Mouse (Mus musculus) intestine, embryonic 15.5 days (tissue): ENCODE results near the gene Paox. TPM values are rescaled to one million over a fixed set of nuclear protein-coding genes. Genes with fewer than 3 reads are reported as not detected.

Experiments
- ATAC-seq: fragments of 200-750 bp; cut with Nextera tagmentation; 2 replicates; pipeline ENCODE4 v1.8.0; 2017; ENCODE audit warnings: moderate TSS enrichment, moderate library complexity
- H3K27ac ChIP-seq: fragments of 300-500 bp; sonication (generic); 2 replicates; pipeline ENCODE4 v1.5.1; 2015; ENCODE audit warnings: mild to moderate bottlenecking, inconsistent platforms
- H3K27me3 ChIP-seq: fragments of 300-500 bp; sonication (generic); replicated peaks from 2 replicates; pipeline ENCODE4 v1.6.1; 2015; ENCODE audit warnings: inconsistent platforms
- H3K36me3 ChIP-seq: fragments of 300-500 bp; sonication (generic); 2 replicates; pipeline ENCODE4 v1.6.1; 2015; ENCODE audit warnings: inconsistent platforms
- H3K4me1 ChIP-seq: fragments of 300-500 bp; sonication (generic); replicated peaks from 2 replicates; pipeline ENCODE4 v1.6.1; 2015; ENCODE audit warnings: inconsistent platforms
- H3K4me2 ChIP-seq: fragments of 300-500 bp; sonication (generic); replicated peaks from 2 replicates; pipeline ENCODE4 v1.6.1; 2015; ENCODE audit warnings: mild to moderate bottlenecking, inconsistent platforms
- H3K4me3 ChIP-seq: fragments of 300-500 bp; sonication (generic); replicated peaks from 2 replicates; pipeline ENCODE4 v1.5.1; 2015; ENCODE audit warnings: inconsistent platforms
- H3K9ac ChIP-seq: fragments of 300-500 bp; sonication (generic); 2 replicates; pipeline ENCODE4 v1.6.1; 2015; ENCODE audit warnings: inconsistent platforms
- H3K9me3 ChIP-seq: fragments of 300-500 bp; sonication (generic); 2 replicates; pipeline ENCODE4 v1.6.1; 2016; ENCODE audit warnings: inconsistent platforms
- WGBS: fragments of 180-500 bp; shearing (Covaris S2); methylation state at CpG from one replicate; pipeline ENCODE4 v1.1.7; 2015; 5-methylcytosine and 5-hydroxymethylcytosine counted together
- polyA plus RNA-seq: library from polyadenylated mRNA; unstranded; fragments of >200 nt; fragmentation: Nextera tagmentation; extraction: Ambion mirVana; gene quantifications from 2 replicates; pipeline ENCODE4 v1.2.1, GENCODE M21; 2015

Gene Paox
- polyA plus RNA-seq, 1 experiment from 2014 or later, result 38.3 TPM

DNA sequence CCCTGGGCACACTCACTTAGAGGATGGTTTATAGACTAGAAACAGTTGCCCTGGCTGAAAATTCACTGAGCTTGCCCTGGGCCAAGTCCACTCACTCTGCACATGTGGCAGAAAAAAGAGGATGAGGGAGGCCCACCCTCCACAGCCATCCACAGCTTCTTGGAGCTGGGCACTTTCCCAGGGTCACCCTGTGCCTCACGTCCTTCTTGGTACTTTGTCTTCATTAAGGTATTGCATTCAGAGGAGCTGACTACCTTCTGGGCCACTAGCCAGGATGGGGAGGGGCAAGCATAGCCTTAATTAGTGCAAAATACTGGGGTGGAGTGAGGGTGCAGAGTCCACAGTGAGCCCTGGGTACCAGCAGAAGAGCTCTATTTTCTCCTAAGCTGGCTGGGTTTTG is 20.0 kb upstream of the Paox start:
- 0 out of 2 replicates have a peak, but pooled peaks cover 13% of the 10 kb centered on the region for H3K4me1 ChIP-seq
- no peak overlapping the region for H3K9ac ChIP-seq
- ATAC-seq, result peak; percentile 31; the same call in 1 of the 2 replicates
- no peaks in the 10 kb centered on the region for H3K27me3 ChIP-seq
- H3K27ac ChIP-seq, result no peak overlapping the region
- 38% methylated on average over 1 of the region's 1 CpGs for WGBS
- peak overlapping the region; percentile 47; the same call in 1 of the 2 replicates for H3K4me2 ChIP-seq
- no peaks in the 10 kb centered on the region for H3K36me3 ChIP-seq
- H3K9me3 ChIP-seq, result no peaks in the 10 kb centered on the region
- H3K4me3 ChIP-seq, result 0 out of 2 replicates have a peak overlapping the region, but pooled peaks have one; percentile 2

DNA sequence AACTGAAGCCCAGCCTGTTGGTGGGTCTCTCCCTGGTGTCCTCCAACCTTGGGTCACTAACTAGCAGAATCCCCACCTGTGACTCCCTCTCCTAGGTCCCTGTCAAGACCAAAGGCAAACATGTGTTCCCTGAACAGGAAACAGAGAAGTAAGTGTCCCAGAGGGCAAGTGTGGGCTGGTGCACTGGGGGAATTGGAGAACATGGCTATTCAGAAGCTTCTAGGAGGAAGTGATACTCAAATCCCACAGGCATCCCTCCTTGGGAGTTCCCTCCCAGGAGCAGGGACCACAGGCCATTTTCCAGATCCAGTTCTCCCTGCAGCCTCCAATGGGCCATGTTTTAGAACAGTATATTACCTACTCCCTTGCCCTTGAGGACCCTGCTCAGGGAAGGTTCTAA is 19.5 kb upstream of the Paox start:
- Histone ChIP-seq H3K27me3 (no peaks in the 10 kb centered on the region), H3K27ac (no peak overlapping the region), H3K9ac (no peak overlapping the region), H3K36me3 (no peaks in the 10 kb centered on the region), H3K9me3 (no peaks in the 10 kb centered on the region), H3K4me3 (no peak overlapping the region), H3K4me1 (0 out of 2 replicates have a peak, but pooled peaks cover 13% of the 10 kb centered on the region), H3K4me2 (0 out of 2 replicates have a peak overlapping the region, but pooled peaks have one; percentile 47)
- ATAC-seq, result no peak

DNA sequence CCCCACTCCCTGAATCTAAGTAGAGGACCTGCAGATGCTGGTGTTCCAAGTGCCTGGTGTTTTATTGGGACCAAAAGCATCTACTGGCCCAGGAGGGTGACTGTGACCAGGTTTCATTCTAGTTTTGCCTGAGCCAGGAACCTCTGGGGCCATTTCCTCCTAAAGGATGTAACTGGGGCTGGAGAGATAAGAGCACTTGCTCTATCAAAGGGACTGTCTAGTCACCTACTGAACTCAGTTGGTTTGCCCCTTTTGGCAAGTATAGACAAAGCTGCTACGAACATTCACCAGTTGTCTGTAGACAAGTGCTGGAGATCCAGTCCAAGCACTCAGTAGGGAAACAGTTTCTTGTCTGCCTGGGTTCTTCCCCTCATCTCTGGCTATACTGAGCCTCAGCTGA is 17.1 kb upstream of the Paox start:
- Histone ChIP-seq H3K27me3 (no peaks in the 10 kb centered on the region), H3K4me1 (0 out of 2 replicates have a peak, but pooled peaks cover 21% of the 10 kb centered on the region), H3K4me3 (no peak overlapping the region), H3K36me3 (no peaks in the 10 kb centered on the region), H3K9ac (no peak overlapping the region), H3K27ac (no peak overlapping the region), H3K9me3 (no peaks in the 10 kb centered on the region), H3K4me2 (no peak overlapping the region)
- no peak for ATAC-seq
- 97% methylated on average over 1 of the region's 1 CpGs for WGBS

DNA sequence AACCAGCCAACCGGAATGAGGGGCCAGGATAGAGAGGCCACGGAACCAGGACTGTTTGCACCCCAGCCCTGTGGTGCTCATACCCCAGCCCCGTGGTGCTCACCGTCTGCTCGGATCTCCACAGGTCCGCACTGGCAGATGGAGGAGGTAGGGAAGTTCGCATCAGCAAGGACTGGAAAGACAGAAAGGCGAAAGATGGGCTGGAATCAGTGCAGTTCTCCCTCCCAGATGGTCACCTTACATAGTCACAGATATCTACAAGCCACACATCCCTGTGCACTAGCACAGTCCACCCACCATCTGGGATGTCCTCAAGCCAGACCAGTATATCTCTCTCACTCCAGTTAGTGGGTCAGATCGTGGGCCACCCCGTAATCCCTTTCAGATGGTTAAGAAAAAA is 14.1 kb upstream of the Paox start:
- H3K4me1 ChIP-seq, result 0 out of 2 replicates have a peak, but pooled peaks cover 9% of the 10 kb centered on the region
- no peaks in the 10 kb centered on the region for H3K27me3 ChIP-seq
- peak overlapping the region; percentile 41 for H3K4me3 ChIP-seq
- 0 out of 2 replicates have a peak, but pooled peaks have one; percentile 28 for ATAC-seq
- H3K27ac ChIP-seq, result no peak overlapping the region
- peaks cover 8% of the 10 kb centered on the region; the same call in 1 of the 2 replicates for H3K36me3 ChIP-seq
- H3K9ac ChIP-seq, result peak overlapping the region; percentile 54; the same call in 1 of the 2 replicates
- H3K9me3 ChIP-seq, result no peaks in the 10 kb centered on the region
- peak overlapping the region; percentile 81 for H3K4me2 ChIP-seq
- WGBS, result 79% methylated on average over 10 of the region's 10 CpGs

DNA sequence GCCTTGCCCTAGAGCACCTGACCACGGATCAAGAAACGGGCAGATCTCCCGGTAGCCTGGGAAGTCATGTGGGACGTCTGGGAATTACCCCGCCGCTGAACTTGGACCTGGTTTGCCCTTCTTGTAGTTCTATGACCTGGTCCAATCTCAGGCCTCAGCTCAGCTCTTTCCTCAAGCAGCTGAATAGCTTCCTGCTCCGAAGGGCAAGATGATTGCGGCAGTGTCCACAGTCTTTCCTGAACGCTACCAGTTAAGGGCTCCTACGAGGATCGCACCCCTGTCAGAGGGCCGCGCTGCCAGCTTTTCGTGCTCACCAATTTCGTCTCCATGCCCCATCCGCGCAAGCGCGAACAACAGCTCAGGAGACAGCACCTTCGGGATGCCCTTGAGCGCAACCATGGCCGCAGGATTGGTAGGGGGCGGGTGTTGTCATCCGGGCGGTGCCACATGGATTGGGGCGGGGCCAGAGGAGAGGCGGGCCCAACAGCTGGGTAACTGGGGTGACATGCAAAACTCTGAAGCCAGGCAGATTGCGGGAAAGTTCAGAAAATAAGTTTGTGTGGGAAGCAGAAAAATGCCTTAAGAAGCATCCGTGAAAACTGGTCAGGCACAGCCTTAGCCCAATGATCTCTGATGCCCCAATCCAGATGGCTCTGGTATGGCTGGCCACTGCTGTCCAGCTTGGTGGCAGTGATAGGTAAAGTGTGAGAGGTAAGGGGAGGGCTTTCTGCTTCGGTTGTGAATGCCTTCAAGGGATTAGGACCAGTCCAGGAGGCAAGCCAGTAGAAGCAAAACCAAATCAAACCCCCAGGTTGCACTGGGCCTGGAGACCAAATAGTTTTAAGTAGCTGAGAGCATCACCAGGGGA is 13.4 kb upstream of the Paox start, which contains the start of gene Fuom:
TSS of gene Fuom (minus strand) at position 449 of the 868 bp plus-strand sequence.
- Histone ChIP-seq H3K27ac (peak within 1 kb of the TSS; percentile 81), H3K9ac (peak within 1 kb of the TSS; percentile 54)

DNA sequence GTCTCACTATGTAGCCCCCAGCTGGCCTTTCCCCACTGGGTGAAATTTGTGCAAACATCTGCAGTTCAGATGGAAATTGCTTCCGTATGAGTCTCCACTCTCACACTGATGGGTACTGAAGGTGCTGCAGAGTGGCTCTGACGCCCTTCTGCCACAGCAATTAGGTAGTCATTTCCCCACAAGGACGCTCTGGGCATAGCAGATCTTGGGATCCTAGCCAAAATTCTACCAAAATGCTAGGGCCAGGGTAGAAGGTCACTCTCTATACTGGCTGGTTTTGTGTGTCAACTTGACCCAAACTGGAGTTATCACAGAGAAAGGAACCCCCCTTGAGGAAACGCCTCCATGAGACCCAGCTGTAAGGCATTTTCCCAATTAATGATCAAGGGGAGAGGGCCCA is 11.6 kb upstream of the Paox start:
- no peak overlapping the region for H3K4me2 ChIP-seq
- no peak overlapping the region for H3K4me3 ChIP-seq
- no peak overlapping the region for H3K27ac ChIP-seq
- no peak overlapping the region for H3K9ac ChIP-seq
- ATAC-seq, result no peak
- H3K36me3 ChIP-seq, result peaks cover 18% of the 10 kb centered on the region
- 80% methylated on average over 4 of the region's 4 CpGs for WGBS
- 0 out of 2 replicates have a peak, but pooled peaks cover 9% of the 10 kb centered on the region for H3K4me1 ChIP-seq
- H3K27me3 ChIP-seq, result no peaks in the 10 kb centered on the region
- H3K9me3 ChIP-seq, result no peaks in the 10 kb centered on the region

More for the DNA sequence above, 13.4 kb upstream of the Paox start, which contains the start of gene Fuom:
- H3K4me1 ChIP-seq, result 0 out of 2 replicates have a peak, but pooled peaks cover 9% of the 10 kb centered on the region
- peak within 1 kb of the TSS; percentile 81 for H3K4me2 ChIP-seq
- peak within 1 kb of the TSS; percentile 41 for H3K4me3 ChIP-seq
- no peaks in the 10 kb centered on the region for H3K9me3 ChIP-seq
- 1% methylated on average over 30 of the region's 30 CpGs for WGBS
- no peaks in the 10 kb centered on the region for H3K27me3 ChIP-seq
- peak; percentile 96 for ATAC-seq
- peaks cover 8% of the 10 kb centered on the region; the same call in 1 of the 2 replicates for H3K36me3 ChIP-seq

DNA sequence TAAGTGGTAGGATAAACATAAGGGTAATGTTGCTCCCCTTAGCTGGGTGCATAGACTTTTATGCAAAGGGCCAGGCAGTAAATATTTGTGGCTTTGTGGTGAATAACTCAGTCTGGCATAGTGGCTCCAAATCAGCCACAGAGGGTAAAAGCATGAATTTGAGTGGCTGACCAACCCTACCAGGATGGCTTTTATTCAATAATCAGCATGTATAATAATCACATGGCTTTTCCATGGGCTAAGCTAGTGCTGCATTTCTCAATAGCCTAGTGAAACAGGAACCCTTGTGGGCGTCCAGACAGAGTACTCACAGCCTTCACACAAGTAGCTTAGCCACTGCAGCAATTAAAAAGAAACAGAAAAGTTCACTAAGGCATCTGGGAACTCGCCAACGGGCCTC is 3.7 kb upstream of the Paox start:
- H3K9ac ChIP-seq, result no peak overlapping the region
- 0 out of 2 replicates have a peak, but pooled peaks cover 3% of the 10 kb centered on the region for H3K4me1 ChIP-seq
- no peak overlapping the region for H3K4me3 ChIP-seq
- H3K4me2 ChIP-seq, result no peak overlapping the region
- H3K27me3 ChIP-seq, result no peaks in the 10 kb centered on the region
- WGBS, result 70% methylated on average over 3 of the region's 3 CpGs
- peaks cover 32% of the 10 kb centered on the region for H3K36me3 ChIP-seq
- ATAC-seq, result no peak
- H3K9me3 ChIP-seq, result no peaks in the 10 kb centered on the region
- H3K27ac ChIP-seq, result no peak overlapping the region

DNA sequence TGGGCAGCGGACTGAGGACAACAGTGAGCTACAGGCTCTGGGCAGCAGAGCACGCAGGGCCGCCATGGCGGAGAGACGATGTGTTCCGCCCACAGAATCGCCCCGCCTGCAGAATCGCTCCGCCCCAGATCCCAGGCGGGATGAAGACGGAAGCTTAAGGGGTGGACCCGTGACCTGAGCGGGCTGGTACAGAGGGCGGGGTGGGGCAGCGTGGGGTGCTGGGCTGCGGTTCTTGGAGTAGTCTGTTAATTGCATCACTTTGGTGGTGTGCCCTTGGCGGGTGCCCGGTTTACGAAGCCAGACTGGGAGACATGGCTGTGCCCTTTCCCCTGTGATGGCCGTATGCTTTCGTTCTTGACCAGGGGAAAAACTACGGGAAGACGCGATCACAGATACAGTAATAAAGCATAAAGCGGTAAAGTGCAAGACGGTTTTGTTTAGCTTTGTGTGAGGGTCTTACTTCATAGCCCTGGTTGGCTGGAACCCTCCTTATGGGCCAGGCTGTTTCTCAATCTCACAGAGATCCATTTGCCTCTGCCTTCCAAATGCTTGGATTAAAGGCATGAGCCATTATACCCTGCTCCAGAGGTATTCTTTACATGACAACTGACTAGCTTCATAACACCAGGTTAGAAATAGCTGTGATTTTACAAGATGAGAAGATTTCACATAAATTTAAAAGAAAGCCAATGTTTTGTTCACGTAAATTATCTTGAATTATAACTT is 893 bp downstream of the Paox start, which contains the start of gene Echs1:
TSS of gene Echs1 (minus strand) at position 148 of the 726 bp plus-strand sequence.
- H3K9me3 ChIP-seq, result no peaks in the 10 kb centered on the region
- peaks cover 3% of the 10 kb centered on the region; the same call in 1 of the 2 replicates for H3K36me3 ChIP-seq
- peak within 1 kb of the TSS; percentile 75 for H3K4me3 ChIP-seq
- 0 out of 2 replicates have a peak, but pooled peaks cover 3% of the 10 kb centered on the region for H3K4me1 ChIP-seq
- peak within 1 kb of the TSS; percentile 89 for H3K9ac ChIP-seq
- no peaks in the 10 kb centered on the region for H3K27me3 ChIP-seq
- 4% methylated on average over 28 of the region's 28 CpGs for WGBS
- peak within 1 kb of the TSS; percentile 82 for H3K4me2 ChIP-seq
- H3K27ac ChIP-seq, result peak within 1 kb of the TSS; percentile 87
- peak; percentile 96 for ATAC-seq

DNA sequence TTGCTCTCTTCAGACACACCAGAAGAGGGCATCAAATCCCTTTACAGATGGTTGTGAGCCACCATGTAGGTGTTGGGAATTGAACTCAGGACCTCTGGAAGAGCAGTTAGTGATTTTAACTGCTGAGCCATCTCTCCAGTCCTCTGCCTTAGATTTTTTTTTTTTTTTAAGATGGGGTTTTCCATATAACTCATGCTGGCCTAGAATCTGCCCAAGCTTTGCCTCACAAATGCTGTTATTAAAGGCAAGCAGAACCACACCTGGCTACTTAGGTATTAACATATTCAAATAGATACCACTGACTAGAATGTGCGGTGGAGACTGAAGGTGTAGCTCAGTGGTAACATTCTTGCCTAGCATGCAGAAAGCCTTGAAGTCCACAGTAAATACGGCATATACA is 4.9 kb downstream of the Paox start:
- WGBS, result 88% methylated on average over 2 of the region's 2 CpGs

DNA sequence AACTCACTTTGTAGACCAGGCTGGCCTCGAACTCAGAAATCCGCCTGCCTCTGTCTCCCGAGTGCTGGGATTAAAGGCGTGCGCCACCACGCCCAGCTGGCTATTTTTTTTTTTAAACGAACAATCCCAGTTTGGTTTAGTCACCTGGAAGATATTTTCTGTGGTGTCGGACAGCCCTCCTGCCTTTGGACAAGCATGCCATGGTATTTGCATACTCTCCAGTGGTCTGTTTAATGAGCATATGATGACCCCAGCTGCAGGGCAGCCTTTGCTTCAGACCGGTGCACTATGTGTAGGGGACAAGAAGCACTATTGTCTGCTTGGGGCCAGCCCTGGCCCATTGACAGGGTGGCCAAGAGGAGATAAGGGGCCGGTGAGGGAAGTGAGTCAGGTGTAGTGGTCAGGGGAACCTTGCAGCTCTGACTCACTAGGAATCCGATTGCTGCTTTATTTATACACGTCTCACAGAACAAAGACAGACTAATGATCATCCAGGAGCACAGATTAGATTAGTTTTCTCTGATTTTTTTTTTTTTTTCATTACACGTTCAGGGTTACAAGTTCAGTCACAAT is 5.8 kb downstream of the Paox start:
- H3K27ac ChIP-seq, result no peak overlapping the region
- H3K4me2 ChIP-seq, result no peak overlapping the region
- no peaks in the 10 kb centered on the region for H3K9me3 ChIP-seq
- no peak overlapping the region for H3K9ac ChIP-seq
- H3K36me3 ChIP-seq, result no peaks in the 10 kb centered on the region
- no peak overlapping the region for H3K4me3 ChIP-seq
- ATAC-seq, result no peak
- H3K27me3 ChIP-seq, result no peaks in the 10 kb centered on the region
- WGBS, result 63% methylated on average over 13 of the region's 13 CpGs
- peaks cover 5% of the 10 kb centered on the region for H3K4me1 ChIP-seq

More for the DNA sequence above, 4.9 kb downstream of the Paox start:
- Histone ChIP-seq H3K27me3 (no peaks in the 10 kb centered on the region), H3K36me3 (no peaks in the 10 kb centered on the region), H3K4me3 (no peak overlapping the region), H3K4me1 (peaks cover 5% of the 10 kb centered on the region), H3K9ac (no peak overlapping the region), H3K4me2 (no peak overlapping the region), H3K27ac (no peak overlapping the region), H3K9me3 (no peaks in the 10 kb centered on the region)
- ATAC-seq, result no peak

DNA sequence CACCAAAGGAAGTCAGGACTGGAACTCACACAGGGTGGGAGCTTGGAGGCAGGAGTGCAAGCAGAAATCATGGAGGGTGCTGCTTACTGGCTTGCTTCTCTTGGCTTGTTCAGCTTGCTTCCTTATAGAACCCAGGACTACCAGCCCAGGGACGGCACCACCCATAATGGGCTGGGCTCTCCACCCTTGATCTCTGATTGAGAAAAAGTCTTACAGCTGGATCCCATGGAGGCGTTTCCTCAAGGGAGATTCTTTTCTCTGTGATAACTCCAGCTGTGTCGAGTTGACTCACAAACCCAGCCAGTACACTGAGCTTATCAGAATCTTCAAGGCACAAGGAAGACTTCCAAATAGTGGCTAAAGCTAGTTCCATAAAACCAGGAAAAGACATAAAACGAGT is 7.2 kb downstream of the Paox start:
- Histone ChIP-seq H3K27ac (peak overlapping the region; percentile 38), H3K9ac (no peak overlapping the region), H3K4me3 (no peak overlapping the region), H3K4me1 (peaks cover 8% of the 10 kb centered on the region), H3K9me3 (no peaks in the 10 kb centered on the region), H3K27me3 (no peaks in the 10 kb centered on the region), H3K4me2 (no peak overlapping the region), H3K36me3 (no peaks in the 10 kb centered on the region)
- WGBS, result 21% methylated on average over 4 of the region's 4 CpGs
- ATAC-seq, result peak; percentile 23

DNA sequence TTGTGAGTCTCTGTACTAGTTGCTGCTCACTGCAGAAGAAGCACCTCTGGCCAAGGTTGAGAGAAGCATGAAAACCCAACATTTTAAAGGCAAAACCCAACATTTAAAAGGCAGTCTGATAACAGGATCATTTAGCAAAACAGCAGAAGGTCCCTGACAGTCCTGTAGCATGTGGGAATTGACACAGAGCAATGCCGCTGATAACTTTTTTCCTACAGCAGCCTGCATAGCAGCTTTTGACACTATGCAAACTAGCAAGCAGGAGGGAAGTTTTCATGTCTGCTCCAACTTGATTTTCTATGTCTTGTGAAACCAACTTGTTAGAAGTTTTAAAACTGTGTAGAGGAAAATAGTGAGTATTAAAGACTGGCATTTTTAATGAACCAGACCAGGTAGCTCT is 8.8 kb downstream of the Paox start:
- no peak overlapping the region for H3K9ac ChIP-seq
- H3K4me2 ChIP-seq, result no peak overlapping the region
- no peak for ATAC-seq
- H3K27me3 ChIP-seq, result no peaks in the 10 kb centered on the region
- no peaks in the 10 kb centered on the region for H3K36me3 ChIP-seq
- H3K4me1 ChIP-seq, result peaks cover 8% of the 10 kb centered on the region
- no peaks in the 10 kb centered on the region for H3K9me3 ChIP-seq
- H3K4me3 ChIP-seq, result no peak overlapping the region
- no peak overlapping the region for H3K27ac ChIP-seq
- 86% methylated on average over 1 of the region's 1 CpGs for WGBS
